Mouse (Mus musculus) monocyte, adult 59 days (primary cell): ENCODE data around the gene Cd164. TPM values are rescaled to one million over a fixed set of nuclear protein-coding genes. Genes with fewer than 3 reads are reported as not detected.

Source experiments
- total RNA-seq, 2 experiments: library from RNA; stranded (reverse); gene quantifications; one replicate each; pipeline ENCODE4 v1.2.4; 2023

The Cd164 gene
- 100 to 1,000 TPM; 145 to 154 TPM for total RNA-seq

DNA sequence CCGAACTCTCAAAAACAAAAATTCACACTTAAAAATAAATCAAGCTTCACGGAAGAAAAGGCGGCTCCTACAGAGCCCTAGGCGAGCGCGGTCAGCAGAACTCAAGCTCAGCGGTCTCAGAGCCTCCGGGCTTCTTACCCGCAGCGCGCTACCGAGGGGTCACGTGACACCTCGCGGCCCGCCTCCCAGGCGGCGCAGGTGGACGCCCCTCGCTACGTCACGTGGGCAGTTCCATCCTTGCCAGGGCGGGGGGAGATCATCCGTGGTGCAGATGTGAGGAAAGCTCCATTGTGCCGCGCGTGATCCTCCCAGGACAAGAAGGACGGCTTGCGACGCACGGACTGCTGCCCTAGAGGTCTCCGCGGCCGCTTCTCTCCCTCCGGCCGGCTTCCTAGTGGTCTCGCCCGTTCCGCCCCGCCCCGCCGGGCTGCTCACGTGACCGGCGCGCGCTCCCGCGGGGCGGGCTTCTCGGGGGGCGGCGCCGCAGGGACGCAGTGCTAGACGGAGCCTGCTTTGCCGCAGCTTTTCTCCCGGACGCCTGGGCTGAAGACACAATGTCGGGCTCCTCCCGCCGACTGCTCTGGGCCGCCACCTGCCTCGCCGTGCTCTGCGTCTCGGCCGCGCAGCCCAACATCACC, at the start of gene Cd164:
Gene Cd164, plus strand, starts transcription at position 434 of the 638 bp plus-strand sequence.

DNA sequence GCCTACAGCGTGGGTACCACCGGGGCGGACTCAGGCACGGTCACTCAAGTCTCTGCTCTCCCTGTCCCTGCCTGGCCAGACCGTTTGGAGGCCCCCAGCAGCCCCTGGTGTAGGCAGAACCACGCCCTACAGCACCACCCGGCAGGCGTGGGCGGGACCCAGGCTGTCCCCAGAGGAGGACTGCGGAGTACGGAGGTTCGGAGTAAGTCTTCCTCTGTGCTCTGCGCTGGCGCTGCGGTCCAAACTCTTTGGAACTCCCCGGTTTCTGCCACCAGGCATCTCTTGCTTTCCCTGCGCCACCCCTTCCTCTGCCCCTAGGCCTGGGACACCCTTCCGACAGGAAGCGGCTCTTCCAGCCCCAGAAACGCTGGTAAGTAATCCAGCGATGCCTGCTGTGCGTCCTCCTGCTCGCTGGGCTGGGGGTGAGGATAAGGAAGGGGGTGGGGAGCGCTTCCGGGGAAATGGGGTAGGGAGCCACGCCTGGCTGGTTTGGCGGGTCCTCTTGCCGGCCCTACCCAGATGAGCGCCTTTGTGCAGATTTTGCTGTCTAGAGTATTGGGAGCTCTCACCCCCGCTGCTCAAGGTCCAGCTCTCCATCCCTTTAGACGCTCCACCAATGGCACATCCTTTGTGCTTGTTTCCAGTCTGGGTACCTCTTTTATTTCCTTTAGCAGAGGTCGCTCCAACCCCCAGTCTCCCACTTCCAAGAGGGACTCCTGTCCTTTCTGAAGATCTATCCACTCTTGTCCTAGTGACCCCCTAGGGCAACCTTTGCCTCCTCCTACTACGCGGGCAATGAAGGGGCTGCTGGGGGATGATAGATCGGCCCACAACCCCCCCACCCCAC, 42.8 kb upstream of the Cd164 start, which contains the start of gene Mical1:
Gene Mical1, plus strand, starts transcription at position 144 of the 847 bp plus-strand sequence.

DNA sequence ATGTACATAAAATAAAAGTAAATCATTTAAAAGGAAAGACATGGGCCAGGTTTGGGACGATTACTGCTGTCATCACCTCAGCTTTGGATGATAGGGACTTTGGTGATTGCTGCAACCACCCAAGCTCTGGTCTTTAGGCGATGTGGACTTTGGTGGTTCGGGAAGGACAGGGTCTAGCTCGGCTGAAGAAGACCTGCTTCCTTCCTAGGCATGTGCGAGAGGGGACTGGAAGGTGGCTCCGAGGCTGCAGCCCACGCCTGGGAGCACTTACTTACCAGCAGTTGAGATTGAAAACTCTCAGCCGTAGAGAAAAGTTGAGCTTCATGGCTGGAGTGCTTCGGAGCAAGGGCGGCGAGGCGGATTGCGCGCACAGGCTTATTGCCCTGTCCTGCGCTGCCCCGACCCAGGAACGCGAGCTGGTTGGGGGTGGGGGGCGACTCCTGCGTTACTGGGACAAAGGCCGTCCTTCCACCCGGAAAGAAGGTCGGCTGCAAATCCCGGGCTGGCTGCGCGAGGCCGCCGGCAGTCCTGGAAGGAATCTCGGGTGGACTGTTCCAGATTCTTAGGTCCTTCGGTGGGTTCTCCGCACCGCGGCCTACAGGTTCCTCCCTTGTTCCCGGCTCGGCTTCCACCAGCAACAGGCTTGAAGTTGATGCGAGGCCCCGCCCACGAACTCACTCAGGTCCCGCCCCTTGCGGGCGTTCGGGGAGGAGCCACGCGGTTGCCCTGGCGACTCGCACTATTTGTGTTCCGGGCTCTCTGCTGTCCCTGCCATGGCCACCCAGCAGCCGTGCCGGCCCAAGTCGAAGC, 29.3 kb upstream of the Cd164 start, which contains the start of the genes Smpd2 and Ppil6:
Gene Smpd2, minus strand, starts transcription at position 662 of the 810 bp plus-strand sequence.
Gene Ppil6, plus strand, starts transcription at position 732 of the 810 bp plus-strand sequence.

Other genes starting within 250 kb of the Cd164 start
- 10 to 100 TPM; 20.3 to 20.8 TPM for gene Fig4, start 216.2 kb upstream of the Cd164 start, total RNA-seq
- not detected for gene Ak9, start 215.4 kb upstream of the Cd164 start, total RNA-seq
- gene Zbtb24, start 69.0 kb upstream of the Cd164 start, total RNA-seq = 10 to 100 TPM; 17.7 to 20.0 TPM
- 100 to 1,000 TPM; 233 to 239 TPM for gene Mical1, start 43.1 kb upstream of the Cd164 start, total RNA-seq
- 10 to 100 TPM; 22.6 to 27.9 TPM for gene Smpd2, start 29.0 kb upstream of the Cd164 start, total RNA-seq
- under 1 TPM in 1 of 2 experiments, not detected in 1; 0.47 TPM for gene Ppil6, start 29.0 kb upstream of the Cd164 start, total RNA-seq
- gene Ccdc162, start 197.2 kb downstream of the Cd164 start, total RNA-seq = not detected